Mouse (Mus musculus) hindbrain, embryonic 12.5 days (tissue): Measurements from ENCODE around the gene Otop2. TPM values are rescaled to one million over a fixed set of nuclear protein-coding genes. Genes with fewer than 3 reads are reported as not detected.
A peak's percentile ranks its signal among the peaks of the same experiment; 100 is the strongest.

Experiments
- ATAC-seq: fragments of 200-750 bp; cut with Nextera tagmentation; 2 replicates; pipeline ENCODE4 v1.8.0; 2017; ENCODE audit warnings: moderate TSS enrichment; ENCODE audit not compliant: low FRiP score
- H3K27ac ChIP-seq: fragments of 300-500 bp; sonication (generic); 2 replicates; pipeline ENCODE4 v1.5.1; 2016; ENCODE audit warnings: mild to moderate bottlenecking
- H3K27me3 ChIP-seq: fragments of 300-500 bp; sonication (generic); 2 replicates; pipeline ENCODE4 v1.6.1; 2016; ENCODE audit warnings: mild to moderate bottlenecking
- H3K36me3 ChIP-seq: fragments of 300-500 bp; sonication (generic); 2 replicates; pipeline ENCODE4 v1.6.1; 2016; ENCODE audit warnings: mild to moderate bottlenecking
- H3K4me1 ChIP-seq: fragments of 300-500 bp; sonication (generic); 2 replicates; pipeline ENCODE4 v1.6.1; 2016
- H3K4me2 ChIP-seq: fragments of 300-500 bp; sonication (generic); replicated peaks from 2 replicates; pipeline ENCODE4 v1.6.1; 2016; ENCODE audit warnings: mild to moderate bottlenecking
- H3K4me3 ChIP-seq: fragments of 300-500 bp; sonication (generic); 2 replicates; pipeline ENCODE4 v1.5.1; 2016; ENCODE audit warnings: mild to moderate bottlenecking
- H3K9ac ChIP-seq: fragments of 300-500 bp; sonication (generic); 2 replicates; pipeline ENCODE4 v1.6.1; 2016; ENCODE audit warnings: mild to moderate bottlenecking, moderate library complexity
- H3K9me3 ChIP-seq: fragments of 300-500 bp; sonication (generic); replicated peaks from 2 replicates; pipeline ENCODE4 v1.6.1; 2016; ENCODE audit warnings: mild to moderate bottlenecking
- WGBS: fragments of 180-500 bp; shearing (Covaris S2); methylation state at CpG from one replicate; pipeline ENCODE4 v1.1.7; 2016; 5-methylcytosine and 5-hydroxymethylcytosine counted together
- polyA plus RNA-seq: library from polyadenylated mRNA; unstranded; fragments of >200 nt; fragmentation: Nextera tagmentation; extraction: Ambion mirVana; gene quantifications from 2 replicates; pipeline ENCODE4 v1.2.1, GENCODE M21; 2016

Gene Otop2
- polyA plus RNA-seq, 1 experiment from 2014 or later, result not detected

- no peaks in the 10 kb centered on the region for H3K27me3 ChIP-seq
- no peak overlapping the region for H3K4me2 ChIP-seq
- no peaks in the 10 kb centered on the region; the same call in 1 of the 2 replicates for H3K4me1 ChIP-seq
- H3K4me3 ChIP-seq, result no peak overlapping the region
- no peaks in the 10 kb centered on the region for H3K36me3 ChIP-seq
- WGBS, result 100% methylated on average over 1 of the region's 1 CpGs
- ATAC-seq, result no peak
- no peak overlapping the region for H3K9ac ChIP-seq
- no peak overlapping the region for H3K27ac ChIP-seq
- H3K9me3 ChIP-seq, result no peaks in the 10 kb centered on the region
These were observed 16.6 kb upstream of the Otop2 start for GRCm38 (mm10) chr11:115290314-115290713.

- H3K4me3 ChIP-seq, result no peak overlapping the region
- no peak overlapping the region for H3K27ac ChIP-seq
- WGBS, result 88% methylated on average over 6 of the region's 6 CpGs
- H3K36me3 ChIP-seq, result no peaks in the 10 kb centered on the region
- H3K9ac ChIP-seq, result no peak overlapping the region
- no peak overlapping the region for H3K4me2 ChIP-seq
- no peaks in the 10 kb centered on the region for H3K9me3 ChIP-seq
- H3K27me3 ChIP-seq, result peaks cover 5% of the 10 kb centered on the region; the same call in 1 of the 2 replicates
- ATAC-seq, result no peak
- H3K4me1 ChIP-seq, result no peaks in the 10 kb centered on the region; the same call in 1 of the 2 replicates
These were observed 16.0 kb upstream of the Otop2 start for GRCm38 (mm10) chr11:115290919-115291318.

- no peak for ATAC-seq
These were observed 15.5 kb upstream of the Otop2 start for GRCm38 (mm10) chr11:115291503-115291902.

GRCm38 (mm10) chr11:115292631-115293375 is 14.2 kb upstream of the Otop2 start:
- no peaks in the 10 kb centered on the region for H3K9me3 ChIP-seq
- H3K4me3 ChIP-seq, result no peak overlapping the region
- peaks cover 6% of the 10 kb centered on the region; the same call in 1 of the 2 replicates for H3K4me1 ChIP-seq
- peaks cover 21% of the 10 kb centered on the region for H3K27me3 ChIP-seq
- H3K9ac ChIP-seq, result no peak overlapping the region
- no peak for ATAC-seq
- H3K27ac ChIP-seq, result no peak overlapping the region
- WGBS, result 73% methylated on average over 14 of the region's 14 CpGs
- no peak overlapping the region for H3K4me2 ChIP-seq
- no peaks in the 10 kb centered on the region for H3K36me3 ChIP-seq

More at GRCm38 (mm10) chr11:115291503-115291902, 15.5 kb upstream of the Otop2 start:
- H3K9ac ChIP-seq, result no peak overlapping the region
- no peaks in the 10 kb centered on the region; the same call in 1 of the 2 replicates for H3K4me1 ChIP-seq
- no peaks in the 10 kb centered on the region for H3K9me3 ChIP-seq
- H3K27me3 ChIP-seq, result peaks cover 10% of the 10 kb centered on the region
- H3K36me3 ChIP-seq, result no peaks in the 10 kb centered on the region
- H3K4me3 ChIP-seq, result no peak overlapping the region
- H3K4me2 ChIP-seq, result no peak overlapping the region
- 76% methylated on average over 10 of the region's 10 CpGs for WGBS
- no peak overlapping the region for H3K27ac ChIP-seq

- H3K4me2 ChIP-seq, result no peak overlapping the region
- no peaks in the 10 kb centered on the region for H3K9me3 ChIP-seq
- no peak overlapping the region for H3K4me3 ChIP-seq
- no peaks in the 10 kb centered on the region for H3K36me3 ChIP-seq
- H3K4me1 ChIP-seq, result peaks cover 6% of the 10 kb centered on the region; the same call in 1 of the 2 replicates
- no peak for ATAC-seq
- no peak overlapping the region for H3K27ac ChIP-seq
- WGBS, result 92% methylated on average over 11 of the region's 11 CpGs
- peaks cover 37% of the 10 kb centered on the region for H3K27me3 ChIP-seq
- H3K9ac ChIP-seq, result no peak overlapping the region
These were observed 11.0 kb upstream of the Otop2 start for GRCm38 (mm10) chr11:115295939-115296338.

GRCm38 (mm10) chr11:115296471-115297210 is 10.3 kb upstream of the Otop2 start:
- Histone ChIP-seq H3K4me3 (peak overlapping the region; percentile 46), H3K4me2 (peak overlapping the region; percentile 90), H3K9ac (peak overlapping the region; percentile 62), H3K9me3 (no peaks in the 10 kb centered on the region), H3K27me3 (peaks cover 37% of the 10 kb centered on the region), H3K4me1 (peaks cover 6% of the 10 kb centered on the region; the same call in 1 of the 2 replicates), H3K36me3 (no peaks in the 10 kb centered on the region), H3K27ac (no peak overlapping the region)
- ATAC-seq, result no peak
- WGBS, result 53% methylated on average over 21 of the region's 21 CpGs

GRCm38 (mm10) chr11:115297214-115297826 is 9.6 kb upstream of the Otop2 start, which contains the start of gene Fads6:
TSS of gene Fads6 (minus strand) at chr11:115297663.
- H3K4me3 ChIP-seq, result peak within 1 kb of the TSS; percentile 46
- WGBS, result under 1% methylated on average over 43 of the region's 44 CpGs
- H3K36me3 ChIP-seq, result no peaks in the 10 kb centered on the region
- ATAC-seq, result peak; percentile 73
- peaks cover 37% of the 10 kb centered on the region for H3K27me3 ChIP-seq
- H3K9me3 ChIP-seq, result no peaks in the 10 kb centered on the region
- no peak within 1 kb of the TSS for H3K27ac ChIP-seq
- H3K9ac ChIP-seq, result peak within 1 kb of the TSS; percentile 62
- peaks cover 6% of the 10 kb centered on the region; the same call in 1 of the 2 replicates for H3K4me1 ChIP-seq
- peak within 1 kb of the TSS; percentile 90 for H3K4me2 ChIP-seq

- Histone ChIP-seq H3K9ac (no peak overlapping the region), H3K27ac (no peak overlapping the region), H3K4me2 (no peak overlapping the region), H3K4me3 (no peak overlapping the region), H3K9me3 (no peaks in the 10 kb centered on the region), H3K4me1 (peaks cover 6% of the 10 kb centered on the region; the same call in 1 of the 2 replicates), H3K27me3 (peaks cover 37% of the 10 kb centered on the region), H3K36me3 (no peaks in the 10 kb centered on the region)
- no peak for ATAC-seq
- 65% methylated on average over 8 of the region's 8 CpGs for WGBS
These were observed 8.8 kb upstream of the Otop2 start for GRCm38 (mm10) chr11:115298160-115298559.

- Histone ChIP-seq H3K36me3 (no peaks in the 10 kb centered on the region), H3K4me1 (peaks cover 6% of the 10 kb centered on the region; the same call in 1 of the 2 replicates), H3K9me3 (no peaks in the 10 kb centered on the region), H3K4me2 (no peak overlapping the region), H3K27me3 (peaks cover 42% of the 10 kb centered on the region), H3K27ac (no peak overlapping the region), H3K4me3 (no peak overlapping the region), H3K9ac (no peak overlapping the region)
- 82% methylated on average over 4 of the region's 4 CpGs for WGBS
- ATAC-seq, result no peak
These were observed 6.2 kb upstream of the Otop2 start for GRCm38 (mm10) chr11:115300745-115301144.

- Histone ChIP-seq H3K27me3 (peaks cover 41% of the 10 kb centered on the region), H3K9me3 (no peaks in the 10 kb centered on the region)
- 94% methylated on average over 2 of the region's 2 CpGs for WGBS
These were observed 5.6 kb upstream of the Otop2 start for GRCm38 (mm10) chr11:115301351-115301750.

GRCm38 (mm10) chr11:115303167-115303566 is 3.8 kb upstream of the Otop2 start:
- Histone ChIP-seq H3K9me3 (no peaks in the 10 kb centered on the region), H3K27me3 (peaks cover 36% of the 10 kb centered on the region), H3K36me3 (no peaks in the 10 kb centered on the region), H3K27ac (no peak overlapping the region), H3K4me2 (no peak overlapping the region), H3K9ac (no peak overlapping the region), H3K4me1 (peaks cover 6% of the 10 kb centered on the region; the same call in 1 of the 2 replicates), H3K4me3 (no peak overlapping the region)
- ATAC-seq, result no peak
- WGBS, result 84% methylated on average over 8 of the region's 8 CpGs

More at GRCm38 (mm10) chr11:115301351-115301750, 5.6 kb upstream of the Otop2 start:
- no peak overlapping the region for H3K9ac ChIP-seq
- no peak overlapping the region for H3K27ac ChIP-seq
- no peak overlapping the region for H3K4me2 ChIP-seq
- peaks cover 8% of the 10 kb centered on the region; the same call in 1 of the 2 replicates for H3K4me1 ChIP-seq
- no peaks in the 10 kb centered on the region for H3K36me3 ChIP-seq
- H3K4me3 ChIP-seq, result no peak overlapping the region
- ATAC-seq, result no peak

GRCm38 (mm10) chr11:115308781-115309180 is 1.8 kb downstream of the Otop2 start:
- Histone ChIP-seq H3K4me2 (no peak overlapping the region), H3K4me3 (no peak overlapping the region), H3K4me1 (peaks cover 6% of the 10 kb centered on the region; the same call in 1 of the 2 replicates), H3K36me3 (no peaks in the 10 kb centered on the region), H3K9me3 (no peaks in the 10 kb centered on the region), H3K9ac (no peak overlapping the region), H3K27ac (no peak overlapping the region), H3K27me3 (peaks cover 40% of the 10 kb centered on the region)
- no peak for ATAC-seq
- 91% methylated on average over 1 of the region's 1 CpGs for WGBS
